Mouse (Mus musculus) T-helper 2 cell (primary cell): ENCODE results near the gene Sh3bgrl2.

Source experiments
- in situ Hi-C: fragments of 300-600 bp; cut with MboI, MseI; formaldehyde crosslinking; loops from one replicate; pipeline ENCODE4 v1.15.1; 2025; ENCODE audit warnings: high pct_unique_total_duplicates

Sh3bgrl2 gene

DNA sequence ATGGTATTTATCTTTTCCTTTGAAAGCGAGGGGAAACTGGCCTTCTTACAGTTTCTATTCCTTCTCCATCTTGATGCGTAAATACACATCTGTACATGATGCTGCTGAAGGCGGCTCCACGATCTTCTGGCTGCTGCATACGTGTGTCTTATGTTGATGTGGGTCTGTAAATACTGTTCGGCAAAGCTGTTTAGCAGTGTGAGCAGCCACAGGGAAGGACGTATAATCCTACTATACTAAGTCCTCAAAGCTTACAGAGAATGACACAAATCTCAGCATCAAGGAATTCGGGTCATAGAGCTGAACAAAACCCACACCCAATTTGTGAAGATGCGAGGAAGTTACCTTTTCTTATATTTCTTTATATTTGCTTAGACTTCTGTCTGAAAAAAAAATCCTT lies 39.0 kb downstream of the Sh3bgrl2 start:
- in situ Hi-C loops: no loop called here

DNA sequence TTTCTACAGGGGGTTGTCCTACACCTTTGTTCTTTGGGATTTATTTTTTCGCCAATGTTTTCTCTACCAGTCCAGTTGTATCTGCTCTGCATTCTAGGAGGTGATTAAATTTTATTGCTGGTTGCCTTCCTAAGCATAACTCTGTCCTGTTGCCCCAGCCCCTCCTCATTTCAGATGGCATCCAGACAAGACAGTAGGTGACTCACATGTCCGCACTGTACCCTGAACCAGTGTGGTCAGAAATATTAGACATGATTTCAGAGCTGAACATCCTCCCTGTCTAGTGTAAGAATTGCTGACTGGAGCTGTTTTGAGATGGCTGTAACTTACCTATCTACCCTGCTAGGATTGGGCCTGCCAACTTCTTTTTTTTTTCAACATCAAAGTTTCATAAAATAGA lies 40.9 kb downstream of the Sh3bgrl2 start:
- in situ Hi-C loops: no loop called here

DNA sequence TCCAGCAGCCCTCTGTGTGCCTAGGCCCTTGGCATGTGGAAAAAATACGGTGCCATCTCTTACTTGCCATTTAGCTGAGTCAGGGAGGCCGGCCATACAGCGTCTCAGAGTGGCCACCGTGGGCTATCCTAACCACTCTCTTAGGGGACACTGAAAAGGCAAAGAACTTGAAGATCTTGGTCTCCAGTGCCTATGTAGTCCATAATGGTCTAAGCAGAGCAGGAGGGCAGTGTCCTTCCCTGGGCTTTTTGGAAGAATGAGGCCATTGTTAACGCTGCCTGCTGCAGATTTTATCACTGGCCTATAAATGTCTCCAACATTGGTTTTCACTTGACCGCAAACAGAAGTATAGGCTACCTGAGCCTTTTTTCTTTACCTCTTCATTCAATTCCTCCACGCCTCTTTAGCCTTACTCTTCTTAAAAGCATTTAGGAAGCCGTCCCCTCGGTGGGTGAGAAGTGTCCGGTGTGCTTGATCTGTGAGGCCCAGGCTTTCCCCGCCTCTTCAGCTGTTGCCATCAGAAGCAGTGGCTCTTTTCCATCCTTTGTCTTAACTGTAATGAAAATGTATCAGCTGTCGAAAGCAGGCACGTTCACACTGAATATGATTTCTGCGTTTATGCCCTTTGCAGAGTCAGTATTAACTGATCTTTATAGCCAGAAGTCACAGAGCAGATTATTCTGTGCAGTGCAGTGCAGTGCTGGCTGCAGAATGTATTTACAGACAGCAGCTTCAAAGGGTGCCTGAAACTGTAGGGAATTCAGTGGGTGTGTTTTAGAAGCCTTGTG lies 41.7 kb downstream of the Sh3bgrl2 start:
- in situ Hi-C loops: no loop called here

DNA sequence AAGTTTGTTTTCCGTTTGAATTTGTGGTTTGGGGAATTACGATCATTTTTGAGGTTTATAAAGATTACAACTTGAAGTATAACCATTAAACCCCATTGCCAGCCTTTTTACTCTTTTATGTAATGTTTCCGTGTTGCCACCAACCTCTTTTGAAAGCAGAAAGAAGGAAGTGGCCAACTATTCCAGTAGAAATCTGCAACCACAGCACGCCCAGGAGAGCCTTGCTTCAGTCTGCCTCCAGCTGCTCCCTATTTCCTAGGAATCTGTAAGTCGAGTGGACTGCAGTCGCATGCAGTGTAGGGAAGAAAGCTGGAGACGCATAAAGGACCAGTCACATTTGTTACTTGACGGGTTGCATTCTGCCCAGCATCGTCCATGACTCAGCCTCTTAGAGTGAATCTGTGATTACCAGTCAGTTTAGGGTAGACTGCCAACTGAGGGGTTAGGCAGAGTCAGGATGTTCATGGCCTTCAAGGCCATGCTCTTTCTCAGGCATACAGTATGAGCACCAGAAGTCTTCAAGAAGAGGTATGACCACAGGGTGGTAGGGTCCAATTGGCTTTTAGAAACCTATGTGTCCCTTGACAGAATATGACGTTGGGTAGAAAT lies 43.8 kb downstream of the Sh3bgrl2 start:
- in situ Hi-C loops: no loop called here

DNA sequence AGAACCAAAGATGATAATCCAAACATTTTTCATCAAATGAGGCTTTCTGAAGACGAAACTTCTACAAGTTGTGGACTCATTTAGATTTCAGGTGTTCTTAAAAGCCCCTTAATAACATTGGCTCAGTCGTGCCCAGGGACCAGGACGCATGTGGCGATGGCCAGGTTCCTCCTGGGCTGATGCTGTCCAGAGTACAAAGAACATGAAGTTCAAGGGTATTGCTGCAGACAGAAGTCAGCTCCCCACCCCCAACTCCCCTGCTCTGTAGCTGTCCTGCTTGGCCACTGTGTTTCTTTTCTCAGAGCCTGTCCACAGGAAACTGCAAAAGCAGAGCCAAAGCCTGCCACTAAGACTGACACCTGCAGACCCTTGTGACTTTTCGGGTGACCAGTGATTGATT lies 45.7 kb downstream of the Sh3bgrl2 start:
- in situ Hi-C loops: no loop called here

DNA sequence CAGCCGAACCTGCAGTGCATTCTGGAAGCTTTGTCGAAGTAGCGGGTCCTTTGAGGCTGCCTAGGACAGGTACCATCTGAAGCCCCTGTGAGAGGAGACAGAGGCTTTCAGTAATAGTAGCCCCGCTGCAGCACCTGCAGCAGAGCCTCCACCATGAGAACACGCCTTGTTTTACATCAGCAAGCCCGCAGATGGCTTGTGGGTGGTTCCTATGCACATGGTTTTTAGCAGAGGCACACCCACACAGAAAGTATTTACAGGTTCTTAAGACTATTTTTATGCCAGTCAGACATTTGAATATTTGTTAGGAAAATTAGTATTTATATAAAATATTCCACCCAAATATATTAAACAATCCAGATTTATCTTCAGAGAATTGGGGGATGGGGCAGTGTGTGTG lies 48.0 kb downstream of the Sh3bgrl2 start:
- in situ Hi-C loops: no loop called here

DNA sequence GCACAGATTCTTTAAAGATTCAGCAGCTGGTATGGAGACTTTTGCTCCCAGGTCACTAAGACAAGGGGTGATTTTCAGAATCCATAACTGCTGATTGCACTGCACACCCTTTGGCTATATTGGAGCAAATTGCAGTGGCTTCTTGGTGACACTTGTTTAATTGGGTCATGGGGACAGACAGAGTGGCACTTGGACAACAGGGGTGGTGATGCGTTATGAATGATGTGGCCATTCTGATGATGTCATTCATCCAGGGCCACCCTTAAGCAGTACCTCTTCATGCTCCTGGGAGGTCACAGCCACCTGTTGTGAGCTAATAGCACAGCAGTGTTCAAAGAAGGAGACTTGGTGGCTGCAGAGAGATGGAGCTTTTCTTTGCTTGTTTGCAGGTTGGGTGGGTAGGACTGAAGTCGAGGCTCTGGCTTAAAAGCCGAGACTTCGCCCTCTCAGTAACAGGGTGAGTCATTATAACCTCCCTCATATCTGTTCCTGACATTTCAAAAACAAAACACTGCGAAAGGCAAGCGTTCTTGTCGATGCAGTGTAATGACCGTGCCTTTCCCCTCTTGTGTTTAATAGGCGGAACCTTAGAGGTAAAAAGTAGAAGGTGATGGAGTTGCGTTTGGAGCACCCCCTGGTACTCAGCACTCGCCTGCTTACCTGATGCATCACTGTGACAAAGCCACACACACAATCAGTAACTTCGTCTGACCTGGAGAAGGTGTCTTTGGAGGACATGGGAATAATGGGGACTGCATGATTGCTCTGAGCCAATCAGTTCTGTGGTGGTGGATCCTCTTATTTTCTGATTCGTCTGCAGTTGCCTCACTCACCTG lies 48.7 kb downstream of the Sh3bgrl2 start:
- in situ Hi-C loops: no loop called here

DNA sequence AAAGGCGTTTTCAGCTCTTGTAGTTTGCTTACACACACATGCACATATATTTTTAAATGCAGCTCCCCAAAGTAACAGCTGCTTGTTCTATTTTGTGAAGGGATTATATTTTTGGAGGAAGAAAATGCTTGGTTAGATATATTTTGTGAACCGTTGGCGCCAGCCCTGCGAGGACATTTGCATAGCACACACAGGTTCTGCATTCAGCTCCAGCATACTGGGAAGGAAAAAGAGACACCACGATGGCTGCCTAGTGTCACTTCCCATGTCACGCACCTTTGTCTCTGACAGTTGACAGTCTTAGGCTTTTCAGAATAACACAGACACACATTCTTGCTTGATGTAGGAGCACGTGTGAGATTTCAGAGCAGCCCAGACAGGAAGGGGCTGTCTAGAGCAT lies 49.9 kb downstream of the Sh3bgrl2 start:
- in situ Hi-C loops: no loop called here

DNA sequence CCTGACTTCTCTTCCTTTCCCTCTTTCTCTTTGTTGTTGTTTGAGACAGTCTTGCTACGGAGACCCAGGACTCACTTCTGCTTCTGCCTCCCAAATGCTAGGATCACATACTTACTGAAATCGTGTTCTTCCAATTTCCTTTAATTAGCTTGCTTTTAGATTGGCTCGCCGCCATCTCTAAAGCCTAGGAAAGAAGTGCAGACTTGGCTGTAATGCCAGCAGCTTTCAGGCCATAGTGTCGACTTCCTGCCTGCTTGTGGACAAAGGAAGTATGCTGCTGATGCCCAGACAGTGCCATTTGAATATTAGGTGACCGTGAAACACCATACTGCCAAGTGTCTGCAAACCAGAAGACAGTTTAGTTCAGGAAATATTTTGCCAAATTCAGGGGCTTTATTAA lies 51.4 kb downstream of the Sh3bgrl2 start:
- in situ Hi-C loops: no loop called here

DNA sequence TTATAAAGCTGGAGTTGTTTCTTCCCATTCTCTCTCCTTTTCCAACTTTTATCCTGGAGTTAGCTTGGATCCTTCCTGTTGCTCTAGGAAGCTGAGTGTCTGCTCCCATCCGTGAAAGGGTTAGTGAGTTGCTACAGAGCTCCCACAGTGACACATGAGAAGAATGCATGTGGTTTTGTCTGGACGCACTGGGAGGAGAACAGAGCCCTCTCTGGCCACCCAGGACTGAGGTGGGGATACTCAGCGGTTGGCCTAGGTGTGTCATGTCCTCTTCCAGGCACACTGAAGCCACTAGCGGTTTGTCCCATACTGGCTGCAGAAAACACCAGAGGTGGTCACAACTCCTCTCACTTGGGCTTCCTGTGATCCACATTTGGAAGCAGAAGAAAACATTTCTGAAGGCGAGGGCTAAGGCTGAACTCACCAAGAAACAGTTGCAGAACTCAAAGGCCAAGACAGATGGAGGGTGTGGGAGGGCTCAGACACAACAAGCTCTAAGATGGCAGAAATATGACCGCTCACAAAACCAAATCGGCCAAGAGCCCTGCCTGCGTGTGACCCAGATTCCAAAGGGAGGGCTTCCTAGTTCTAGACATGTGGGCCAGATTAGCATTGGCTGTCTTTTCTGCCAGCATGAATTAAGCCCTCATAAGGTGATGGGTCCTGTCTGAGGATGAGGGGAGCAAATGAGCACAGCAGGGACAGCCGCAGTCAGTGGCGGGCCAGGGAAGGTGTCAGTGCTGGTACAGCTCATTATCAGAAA lies 52.3 kb downstream of the Sh3bgrl2 start:
- in situ Hi-C loops: no loop called here

DNA sequence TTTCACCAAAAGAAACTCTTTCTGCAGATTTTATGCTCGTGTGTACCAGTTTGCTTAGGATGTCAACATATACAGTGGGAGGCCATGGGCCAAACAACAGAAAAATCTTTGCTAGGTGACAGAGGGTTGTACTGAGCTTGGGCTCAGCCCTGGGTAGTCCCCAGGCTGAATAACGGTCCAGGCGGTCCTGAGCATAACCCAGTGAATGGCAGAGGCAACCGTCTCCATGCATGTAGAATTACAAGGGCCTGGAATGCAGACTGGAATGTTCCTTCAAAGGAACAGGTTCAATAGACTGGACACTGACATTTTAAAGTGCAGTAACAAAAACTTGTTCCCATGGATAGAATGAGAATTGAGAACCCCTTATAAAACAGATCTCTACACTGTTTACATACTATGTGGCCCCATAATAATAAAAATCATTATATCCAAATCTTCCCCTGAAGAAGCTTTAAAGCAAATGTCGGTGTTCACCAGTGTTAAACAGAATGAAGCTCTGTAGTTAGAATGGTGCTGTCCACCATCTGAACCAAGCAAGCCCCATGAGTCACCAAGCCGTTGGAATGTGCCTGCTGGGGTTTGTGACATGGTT lies 54.1 kb downstream of the Sh3bgrl2 start:
- in situ Hi-C loops: no loop called here

DNA sequence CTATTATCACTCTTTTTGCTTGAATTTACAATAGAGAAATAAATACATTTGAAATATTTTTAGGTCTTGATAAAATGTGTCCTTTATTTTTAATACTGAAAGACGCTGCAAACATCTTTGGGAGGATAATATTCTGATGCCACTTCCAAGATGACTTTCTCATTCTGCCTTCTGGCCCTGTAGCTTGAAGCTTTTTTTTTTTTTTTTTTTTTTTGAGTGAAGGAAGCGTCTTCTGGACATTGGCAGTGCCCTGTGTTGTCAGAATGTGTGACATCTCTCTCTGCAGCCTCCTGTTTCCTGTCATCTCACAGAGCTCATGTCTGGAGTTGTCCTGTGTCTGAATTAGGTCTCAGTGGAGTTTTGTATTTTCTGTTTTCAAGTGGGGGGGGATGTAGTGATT lies 55.0 kb downstream of the Sh3bgrl2 start:
- in situ Hi-C loops: no loop called here

DNA sequence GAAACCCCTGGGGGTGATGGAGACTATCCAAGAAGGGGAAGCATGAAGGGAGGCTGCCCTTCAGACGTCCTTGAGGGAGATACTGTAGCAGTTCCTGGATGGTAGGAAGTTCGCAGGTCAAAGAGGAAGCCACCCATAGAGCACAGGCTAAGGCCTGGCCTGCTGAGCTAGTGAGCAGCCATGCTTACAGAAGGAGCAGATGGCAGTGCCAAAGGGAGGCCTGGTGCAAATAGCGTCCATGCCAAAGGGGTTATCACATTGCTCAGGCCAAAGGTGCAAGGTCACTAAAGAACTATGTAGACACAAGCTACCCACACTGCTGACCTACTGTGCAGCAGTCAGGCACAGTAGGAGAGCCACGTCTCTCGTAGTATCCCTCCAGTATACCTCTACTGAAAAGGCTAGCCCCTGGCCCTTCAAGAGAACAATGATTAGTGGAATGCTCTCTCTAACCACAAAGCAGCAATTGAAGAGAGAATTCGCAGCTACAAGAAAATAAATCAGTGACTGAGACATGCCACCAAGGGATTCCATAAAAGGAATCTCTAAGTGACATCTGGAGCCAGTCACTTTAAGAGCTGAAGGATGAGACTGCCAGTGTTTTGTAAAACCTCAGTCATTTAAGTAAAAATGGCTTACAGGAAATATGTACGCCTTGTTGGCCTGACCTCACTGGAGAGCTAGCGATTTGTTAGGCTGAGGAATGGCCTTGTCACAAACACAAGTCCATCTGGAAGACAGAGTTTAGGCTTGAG lies 57.9 kb downstream of the Sh3bgrl2 start:
- in situ Hi-C loops: loop anchor here (5.0 kb wide), 1 partner anchor 224 kb away; no protein-coding TSS in a partner anchor

DNA sequence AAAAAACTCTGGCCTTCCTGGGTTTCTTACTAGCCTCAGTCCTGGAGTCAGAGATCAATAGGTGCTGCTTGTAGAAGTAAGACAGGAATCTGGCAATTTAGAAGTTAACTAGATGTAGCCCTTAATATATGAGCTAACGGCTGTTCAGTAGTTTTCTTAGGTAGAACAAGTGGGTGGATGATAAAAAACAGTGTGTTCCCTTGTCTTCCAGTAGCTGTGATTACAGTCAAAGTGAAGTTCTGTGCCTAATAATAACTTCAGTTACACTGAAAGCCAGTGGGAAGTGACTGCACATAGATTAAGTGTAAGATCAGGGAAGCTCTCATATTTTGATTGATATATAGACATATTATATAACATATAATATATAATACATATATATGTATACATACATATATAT lies 60.0 kb downstream of the Sh3bgrl2 start:
- in situ Hi-C loops: loop anchor here (5.0 kb wide), 1 partner anchor 226 kb away; no protein-coding TSS in a partner anchor

DNA sequence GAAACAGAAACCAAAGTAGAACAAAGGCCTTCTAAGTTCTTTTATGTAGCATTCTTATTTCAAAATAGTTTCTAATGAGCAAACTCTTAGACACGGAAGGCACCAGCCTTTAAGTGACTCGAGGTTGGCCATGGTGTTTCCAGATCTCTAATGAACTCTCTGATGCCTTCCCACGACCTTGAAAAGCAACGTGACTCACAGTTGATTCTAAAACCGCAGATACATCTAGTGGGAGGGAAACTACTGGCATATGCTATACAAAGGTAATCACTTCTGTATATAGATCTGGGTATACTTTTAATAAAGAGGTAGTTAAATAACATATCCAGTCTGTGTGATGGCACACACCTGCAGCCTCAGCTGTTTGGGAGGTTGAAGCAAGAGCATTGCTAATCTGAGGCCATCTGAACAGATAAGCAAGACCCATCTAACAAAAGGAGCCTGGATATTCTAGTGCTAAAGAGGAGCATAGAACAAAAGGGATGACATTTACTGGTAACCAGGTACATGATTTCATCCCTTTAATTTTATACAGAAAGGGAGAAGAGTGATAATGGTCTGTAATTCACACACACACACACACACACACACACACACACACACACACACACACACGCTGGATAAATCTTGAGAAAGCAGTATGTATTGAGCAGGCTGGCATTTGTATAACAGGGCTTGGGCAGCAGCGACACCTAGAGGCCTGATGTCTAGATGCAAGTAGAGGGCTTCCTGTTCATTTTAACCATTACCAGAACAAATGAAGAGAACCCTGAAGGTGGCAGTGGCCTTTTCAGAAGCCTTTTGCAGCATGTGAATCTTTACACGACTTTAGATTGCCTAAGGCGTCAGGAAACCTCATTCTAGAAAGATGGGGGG lies 61.5 kb downstream of the Sh3bgrl2 start:
- in situ Hi-C loops: loop anchor here (5.0 kb wide), 1 partner anchor 227 kb away; no protein-coding TSS in a partner anchor

DNA sequence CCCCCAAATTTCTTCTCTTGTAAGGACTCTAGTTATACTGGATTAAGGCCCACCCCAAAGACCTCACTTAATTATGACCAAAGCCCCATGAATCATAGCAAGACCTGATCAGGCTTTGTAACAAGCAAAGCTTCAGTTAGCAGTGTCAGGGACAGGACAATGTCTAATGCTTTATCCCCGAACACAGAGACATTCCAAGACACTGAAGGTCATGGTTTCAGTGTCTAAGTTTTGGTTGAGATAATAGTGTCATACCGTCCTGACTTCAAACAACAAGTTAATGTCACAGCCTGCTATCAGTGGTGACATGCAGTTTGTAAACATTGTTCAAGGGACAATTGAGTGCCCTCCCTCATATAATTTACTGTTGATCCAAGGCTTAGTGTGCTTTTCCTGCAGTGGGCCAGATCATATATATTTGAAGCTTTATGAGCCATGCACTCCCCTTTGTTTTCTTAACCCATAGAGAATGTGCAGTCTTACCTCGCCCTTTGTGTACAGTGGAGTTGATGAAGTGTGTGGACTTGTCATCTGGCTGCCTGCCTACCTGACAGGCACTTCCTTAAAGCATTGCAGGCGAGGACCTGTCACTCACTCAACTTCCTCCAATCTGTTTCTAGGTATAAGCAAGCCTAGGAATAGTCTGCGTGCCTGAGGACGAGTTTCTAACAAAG lies 67.9 kb downstream of the Sh3bgrl2 start:
- in situ Hi-C loops: no loop called here

DNA sequence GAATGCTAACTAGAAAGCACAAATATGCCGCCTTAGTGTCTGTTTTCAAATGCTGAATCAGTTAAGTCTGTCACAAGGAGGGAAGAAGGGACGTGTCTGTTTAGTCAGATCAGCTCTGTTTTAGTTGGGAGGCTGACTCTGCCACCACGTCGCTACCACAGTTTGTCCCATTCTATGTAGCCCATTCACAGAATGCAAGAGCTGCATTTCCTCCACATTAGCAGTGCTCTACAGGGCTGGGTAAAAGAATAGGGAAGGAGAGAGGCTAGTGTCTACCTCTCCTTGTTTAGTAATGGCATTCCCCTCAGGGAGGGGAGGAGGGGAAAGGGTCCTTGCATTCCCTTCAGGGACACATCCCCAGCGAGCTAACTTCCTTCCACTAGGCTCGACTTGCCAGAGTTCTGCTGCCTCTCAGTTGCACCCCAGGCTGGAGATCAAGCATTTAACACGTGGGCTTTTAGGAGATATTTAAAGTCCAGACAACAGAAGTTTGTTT lies 68.5 kb downstream of the Sh3bgrl2 start:
- in situ Hi-C loops: no loop called here

DNA sequence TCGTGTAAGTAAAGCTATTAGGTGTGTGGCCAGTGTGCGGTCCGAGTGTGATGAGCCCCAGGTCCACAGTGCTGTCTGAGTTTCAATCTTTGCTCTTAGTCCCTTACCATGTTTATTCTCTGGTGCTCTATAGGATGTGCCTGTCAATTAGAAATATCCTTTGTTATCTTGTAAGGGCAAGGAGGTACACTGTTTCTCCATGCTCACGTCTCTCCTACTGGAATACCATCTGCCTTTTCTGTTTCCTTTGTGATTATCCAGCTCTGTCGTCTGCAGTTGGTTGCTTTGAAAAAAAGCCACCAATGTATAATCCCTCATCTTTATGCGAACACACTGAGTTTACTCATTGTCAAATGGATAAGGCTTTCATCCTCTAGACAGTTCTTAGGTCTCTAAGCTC lies 75.3 kb downstream of the Sh3bgrl2 start:
- in situ Hi-C loops: no loop called here

DNA sequence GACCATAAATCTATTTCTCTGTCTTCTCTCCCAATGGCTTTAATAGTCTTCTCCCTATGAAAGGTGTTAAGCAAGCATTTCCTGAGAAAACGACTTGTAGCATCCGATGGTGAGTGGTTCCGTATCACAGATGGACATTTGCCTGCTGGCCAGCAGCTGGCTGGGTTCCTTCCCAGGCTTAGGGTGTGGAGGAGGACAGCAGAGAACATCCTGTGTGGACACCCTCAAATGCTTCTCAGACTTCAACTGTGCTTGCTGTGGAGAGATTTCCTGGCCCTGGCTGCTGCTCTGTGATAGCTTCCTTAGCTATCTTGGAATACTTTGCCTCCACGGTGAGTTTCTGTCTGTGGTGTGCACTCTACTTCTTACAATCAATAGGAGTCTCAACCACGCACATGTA lies 76.1 kb downstream of the Sh3bgrl2 start:
- in situ Hi-C loops: no loop called here
